Mouse (Mus musculus) spleen, adult 2 months (tissue): ENCODE measurements around the gene Tmem39b.

Experiments
- CTCF ChIP-seq: fragments of 200-500 bp; IDR thresholded peaks from 2 replicates; pipeline ENCODE4 v1.5.1; 2011; ENCODE audit warnings: mild to moderate bottlenecking, inconsistent platforms; ENCODE audit not compliant: insufficient read depth, insufficient read length, insufficient replicate concordance; ENCODE audit errors: extremely low read depth
- POLR2A ChIP-seq: fragments of 200-500 bp; IDR thresholded peaks from 2 replicates; pipeline ENCODE4 v1.6.1; 2011; ENCODE audit warnings: low read depth, low read length, inconsistent platforms

DNA sequence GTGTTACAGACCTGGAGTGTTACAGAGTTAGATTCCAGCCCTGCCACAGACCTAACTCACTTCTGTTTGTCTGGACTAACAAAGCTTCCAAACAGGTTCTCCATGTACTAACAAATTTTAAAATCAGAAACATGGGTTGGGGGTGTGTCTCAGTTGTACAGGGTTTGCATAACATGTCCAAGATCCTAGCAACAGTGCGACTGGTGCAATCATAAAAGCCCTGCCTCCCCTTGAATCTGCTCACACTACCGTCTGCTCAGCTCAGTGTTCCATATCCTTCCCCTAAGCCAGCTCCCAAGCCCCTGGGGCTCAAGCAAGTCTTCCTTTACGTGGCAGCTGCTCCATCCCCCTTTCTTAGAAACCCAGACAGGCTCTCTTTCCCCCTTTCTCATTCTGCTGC, 10.1 kb upstream of the Tmem39b start:
- TF ChIP-seq CTCF (no peak), POLR2A (no peak)
